Comparison of ENCODE assay signal across 1 mouse cellular context in the genomic region with DNA sequence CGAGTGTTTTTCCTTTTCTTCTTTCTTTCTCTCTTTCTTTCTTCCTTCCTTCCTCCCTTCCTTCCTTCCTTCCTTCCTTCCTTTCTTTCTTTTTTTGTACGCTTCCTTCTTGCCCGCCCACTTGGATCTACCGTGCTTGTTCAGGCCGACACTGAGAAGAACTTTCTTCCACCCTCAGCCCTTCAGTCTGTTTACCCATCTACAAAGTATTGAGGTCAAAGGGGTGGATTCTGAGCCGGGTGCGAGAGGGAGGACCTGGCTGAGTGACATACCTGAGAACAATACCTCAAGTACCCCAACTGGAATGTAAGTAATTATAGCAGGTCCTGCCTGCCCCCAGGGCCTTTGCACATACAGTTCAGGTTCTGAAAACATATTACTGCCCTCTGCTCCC.
TF ChIP-seq lines count a peak whose summit lies in the region.

No protein-coding gene starts in this region.

TF ChIP-seq in CH12.LX, 34 proteins besides CTCF, POLR2A, EP300 and RAD21:
- TF ChIP-seq POLR2AphosphoS2 (IDR thresholded peaks at IDR 0.05; ENCODE audit: low read depth, low read length) (no peak), PAX5 (IDR thresholded peaks at IDR 0.05; ENCODE audit: low read length) (no peak), RCOR1 (conservative IDR thresholded peaks at IDR 0.05; ENCODE audit: low read depth, low read length) (no peak), NELFE (IDR thresholded peaks at IDR 0.05; ENCODE audit: low read depth, low read length) (no peak), MAX (IDR thresholded peaks at IDR 0.05; ENCODE audit: low read length) (no peak; the same call in 1 of the 2 replicates), ZKSCAN1 (IDR thresholded peaks at IDR 0.05; ENCODE audit: borderline replicate concordance, low read depth, low read length) (no peak), TBP (conservative IDR thresholded peaks at IDR 0.05; ENCODE audit: low read depth, low read length) (no peak), MEF2A (IDR thresholded peaks at IDR 0.05; ENCODE audit: borderline replicate concordance, low read depth, low read length) (no peak), MAZ (IDR thresholded peaks at IDR 0.05; ENCODE audit: low read depth, low read length) (no peak), MAFK (IDR thresholded peaks at IDR 0.05; ENCODE audit: insufficient replicate concordance, low read length) (no peak), BHLHE40 (IDR thresholded peaks at IDR 0.05; ENCODE audit: low read depth, low read length) (no peak), ZNF384 (IDR thresholded peaks at IDR 0.05; ENCODE audit: low read depth, low read length) (no peak), E2F4 (IDR thresholded peaks at IDR 0.05; ENCODE audit: insufficient replicate concordance, low read depth, low read length) (no peak), UBTF (IDR thresholded peaks at IDR 0.05; ENCODE audit: low read depth, low read length) (no peak), SIN3A (IDR thresholded peaks at IDR 0.05; ENCODE audit: low read length) (no peak; the same call in 1 of the 2 replicates), KAT2A (IDR thresholded peaks at IDR 0.05; ENCODE audit: insufficient replicate concordance, low read length) (no peak)
